Mouse (Mus musculus): Measurements from ENCODE around the gene Olfr376. TPM values are rescaled to one million over a fixed set of nuclear protein-coding genes. Genes with fewer than 3 reads are reported as not detected.

Olfr376 gene
- not detected for total RNA-seq (2023)

GRCm38 (mm10) chr11:73370946-73371345, at the start of gene Olfr376:
Olfr376 (plus strand) TSS chr11:73371246.

GRCm38 (mm10) chr11:73329442-73329841, 41.6 kb upstream of the Olfr376 start, which contains the start of the genes Aspa, Gm49340 and Spata22:
Aspa (minus strand) TSS chr11:73329596.
Gm49340 (plus strand) TSS chr11:73329741.
Spata22 (plus strand) TSS chr11:73329741.

GRCm38 (mm10) chr11:73350483-73350882, 20.6 kb upstream of the Olfr376 start, which contains the start of gene Olfr20:
Olfr20 (plus strand) TSS chr11:73350783.

GRCm38 (mm10) chr11:73399514-73399913, 28.5 kb downstream of the Olfr376 start, which contains the start of gene Olfr1:
Olfr1 (minus strand) TSS chr11:73399614.

Other genes with a start within 250 kb of the Olfr376 start
- 1.4 TPM for gene Haspin, start 233.0 kb upstream of the Olfr376 start, total RNA-seq (2023)
- not detected for gene P2rx5, start 210.8 kb upstream of the Olfr376 start, total RNA-seq (2023)
- 53.4 TPM for gene Emc6, start 194.2 kb upstream of the Olfr376 start, total RNA-seq (2023)
- 8.2 TPM for gene Tax1bp3, start 194.2 kb upstream of the Olfr376 start, total RNA-seq (2023)
- 17.3 TPM for gene Ctns, start 172.2 kb upstream of the Olfr376 start, total RNA-seq (2023)
- gene Shpk, start 171.8 kb upstream of the Olfr376 start, total RNA-seq (2023) = 6.1 TPM
- not detected for gene Trpv1, start 137.0 kb upstream of the Olfr376 start, total RNA-seq (2023)
- not detected for gene Trpv3, start 103.9 kb upstream of the Olfr376 start, total RNA-seq (2023)
- 0.18 TPM for gene Aspa, start 41.6 kb upstream of the Olfr376 start, total RNA-seq (2023)
- not detected for gene Gm49340, start 41.5 kb upstream of the Olfr376 start, total RNA-seq (2023)
- gene Spata22, start 41.5 kb upstream of the Olfr376 start, total RNA-seq (2023) = not detected
- not detected for gene Olfr20, start 20.5 kb upstream of the Olfr376 start, total RNA-seq (2023)
- not detected for gene Olfr1, start 28.4 kb downstream of the Olfr376 start, total RNA-seq (2023)
- gene Olfr378, start 57.2 kb downstream of the Olfr376 start, total RNA-seq (2023) = not detected
- gene Olfr380, start 86.3 kb downstream of the Olfr376 start, total RNA-seq (2023) = not detected
- gene Olfr381, start 120.4 kb downstream of the Olfr376 start, total RNA-seq (2023) = not detected
- gene Olfr382, start 146.0 kb downstream of the Olfr376 start, total RNA-seq (2023) = not detected
- not detected for gene Olfr385, start 221.8 kb downstream of the Olfr376 start, total RNA-seq (2023)
- gene Olfr384, start 227.3 kb downstream of the Olfr376 start, total RNA-seq (2023) = not detected